Mouse (Mus musculus): ENCODE measurements at regions not wholly inside any gene's neighbourhood (a gene's known extent, or its start where the extent isn't known, plus 50 kb on each side); places are given as distances from the start of the nearest gene placed in this dataset.

- no peaks in the 10 kb centered on the region for H3K27me3 ChIP-seq (replicated peaks; ENCODE audit: low read depth, poor library complexity, severe bottlenecking)
- 89% methylated on average over 5 of the region's 5 CpGs for WGBS
- H3K36me3 ChIP-seq (replicated peaks), result no peaks in the 10 kb centered on the region
- H3K4me3 ChIP-seq, result no peak overlapping the region
- H3K9me3 ChIP-seq, result no peaks in the 10 kb centered on the region
- no peak for DNase-seq (ENCODE audit: low spot score)
- H3K27ac ChIP-seq (replicated peaks), result no peak overlapping the region
- H3K4me1 ChIP-seq, result no peaks in the 10 kb centered on the region
Observed at GRCm38 (mm10) chr16:12951176-12951575, 158.3 kb upstream of the Ercc4 start.

- Histone ChIP-seq H3K4me1 (no peaks in the 10 kb centered on the region), H3K27ac (replicated peaks) (no peak overlapping the region), H3K27me3 (replicated peaks; ENCODE audit: low read depth, poor library complexity, severe bottlenecking) (no peaks in the 10 kb centered on the region), H3K36me3 (replicated peaks) (no peaks in the 10 kb centered on the region), H3K9me3 (no peaks in the 10 kb centered on the region), H3K4me3 (no peak overlapping the region)
- no peak for DNase-seq (ENCODE audit: low spot score)
- 78% methylated on average over 8 of the region's 8 CpGs for WGBS
Observed at GRCm38 (mm10) chr16:12954028-12954427, 155.5 kb upstream of the Ercc4 start.

- H3K9me3 ChIP-seq, result no peaks in the 10 kb centered on the region
- no peak for DNase-seq (ENCODE audit: low spot score)
- WGBS, result 74% methylated on average over 3 of the region's 3 CpGs
- no peak overlapping the region for H3K27ac ChIP-seq (replicated peaks)
- no peaks in the 10 kb centered on the region for H3K27me3 ChIP-seq (replicated peaks; ENCODE audit: low read depth, poor library complexity, severe bottlenecking)
- no peaks in the 10 kb centered on the region for H3K4me1 ChIP-seq
- H3K4me3 ChIP-seq, result no peak overlapping the region
- no peaks in the 10 kb centered on the region for H3K36me3 ChIP-seq (replicated peaks)
Observed at GRCm38 (mm10) chr16:12956416-12956815, 153.1 kb upstream of the Ercc4 start.

- no peak overlapping the region for H3K4me3 ChIP-seq
- DNase-seq (ENCODE audit: low spot score), result no peak
- H3K36me3 ChIP-seq (replicated peaks), result no peaks in the 10 kb centered on the region
- no peaks in the 10 kb centered on the region for H3K9me3 ChIP-seq
- WGBS, result 70% methylated on average over 5 of the region's 5 CpGs
- H3K4me1 ChIP-seq, result no peaks in the 10 kb centered on the region
- no peak overlapping the region for H3K27ac ChIP-seq (replicated peaks)
- H3K27me3 ChIP-seq (replicated peaks; ENCODE audit: low read depth, poor library complexity, severe bottlenecking), result no peaks in the 10 kb centered on the region
Observed at GRCm38 (mm10) chr16:12960885-12961284, 148.6 kb upstream of the Ercc4 start.

- H3K4me1 ChIP-seq, result no peaks in the 10 kb centered on the region
- no peaks in the 10 kb centered on the region for H3K9me3 ChIP-seq
- no peaks in the 10 kb centered on the region for H3K36me3 ChIP-seq (replicated peaks)
- H3K27me3 ChIP-seq (replicated peaks; ENCODE audit: low read depth, poor library complexity, severe bottlenecking), result no peaks in the 10 kb centered on the region
- DNase-seq (ENCODE audit: low spot score), result no peak
- no peak overlapping the region for H3K4me3 ChIP-seq
- WGBS, result 87% methylated on average over 1 of the region's 1 CpGs
- no peak overlapping the region for H3K27ac ChIP-seq (replicated peaks)
Observed at GRCm38 (mm10) chr16:12982681-12983080, 126.8 kb upstream of the Ercc4 start.

GRCm38 (mm10) chr16:13001288-13001880, 108.1 kb upstream of the Ercc4 start:
- DNase-seq (ENCODE audit: low spot score), result no peak
- no peak overlapping the region for H3K27ac ChIP-seq (replicated peaks)
- H3K4me3 ChIP-seq, result no peak overlapping the region
- WGBS, result 47% methylated on average over 1 of the region's 1 CpGs
- H3K9me3 ChIP-seq, result no peaks in the 10 kb centered on the region
- H3K27me3 ChIP-seq (replicated peaks; ENCODE audit: low read depth, poor library complexity, severe bottlenecking), result no peaks in the 10 kb centered on the region
- no peaks in the 10 kb centered on the region for H3K36me3 ChIP-seq (replicated peaks)
- H3K4me1 ChIP-seq, result no peaks in the 10 kb centered on the region

GRCm38 (mm10) chr16:13012863-13013262, 96.6 kb upstream of the Ercc4 start:
- no peaks in the 10 kb centered on the region for H3K9me3 ChIP-seq
- no peaks in the 10 kb centered on the region for H3K27me3 ChIP-seq (replicated peaks; ENCODE audit: low read depth, poor library complexity, severe bottlenecking)
- H3K27ac ChIP-seq (replicated peaks), result no peak overlapping the region
- peaks cover 4% of the 10 kb centered on the region; the same call in 1 of the 2 replicates for H3K4me1 ChIP-seq
- WGBS, result 89% methylated on average over 5 of the region's 5 CpGs
- no peaks in the 10 kb centered on the region for H3K36me3 ChIP-seq (replicated peaks)
- no peak overlapping the region for H3K4me3 ChIP-seq
- no peak for DNase-seq (ENCODE audit: low spot score)

GRCm38 (mm10) chr16:13013891-13014644, 95.4 kb upstream of the Ercc4 start:
- Histone ChIP-seq H3K4me1 (peaks cover 4% of the 10 kb centered on the region; the same call in 1 of the 2 replicates), H3K27ac (replicated peaks) (no peak overlapping the region), H3K27me3 (replicated peaks; ENCODE audit: low read depth, poor library complexity, severe bottlenecking) (no peaks in the 10 kb centered on the region), H3K9me3 (no peaks in the 10 kb centered on the region), H3K36me3 (replicated peaks) (no peaks in the 10 kb centered on the region), H3K4me3 (no peak overlapping the region)
- DNase-seq (ENCODE audit: low spot score), result peak; percentile 16
- 52% methylated on average over 10 of the region's 10 CpGs for WGBS

GRCm38 (mm10) chr16:13022875-13023274, 86.6 kb upstream of the Ercc4 start:
- no peaks in the 10 kb centered on the region for H3K4me1 ChIP-seq
- H3K36me3 ChIP-seq (replicated peaks), result no peaks in the 10 kb centered on the region
- DNase-seq (ENCODE audit: low spot score), result peak; percentile 25
- no peak overlapping the region for H3K27ac ChIP-seq (replicated peaks)
- no peaks in the 10 kb centered on the region for H3K27me3 ChIP-seq (replicated peaks; ENCODE audit: low read depth, poor library complexity, severe bottlenecking)
- no peak overlapping the region for H3K4me3 ChIP-seq
- no peaks in the 10 kb centered on the region for H3K9me3 ChIP-seq
- 51% methylated on average over 4 of the region's 4 CpGs for WGBS

- Histone ChIP-seq H3K4me1 (no peaks in the 10 kb centered on the region), H3K9me3 (no peaks in the 10 kb centered on the region), H3K36me3 (replicated peaks) (no peaks in the 10 kb centered on the region), H3K4me3 (no peak overlapping the region), H3K27ac (replicated peaks) (no peak overlapping the region), H3K27me3 (replicated peaks; ENCODE audit: low read depth, poor library complexity, severe bottlenecking) (no peaks in the 10 kb centered on the region)
- 52% methylated on average over 3 of the region's 3 CpGs for WGBS
- no peak for DNase-seq (ENCODE audit: low spot score)
Observed at GRCm38 (mm10) chr16:13025393-13025792, 84.1 kb upstream of the Ercc4 start.

GRCm38 (mm10) chr16:13034136-13034535, 75.3 kb upstream of the Ercc4 start:
- no peak for DNase-seq (ENCODE audit: low spot score)
- no peaks in the 10 kb centered on the region for H3K4me1 ChIP-seq
- WGBS, result 83% methylated on average over 5 of the region's 5 CpGs

GRCm38 (mm10) chr16:13036596-13036995, 72.9 kb upstream of the Ercc4 start:
- 91% methylated on average over 4 of the region's 4 CpGs for WGBS
- H3K9me3 ChIP-seq, result no peaks in the 10 kb centered on the region
- H3K4me1 ChIP-seq, result no peaks in the 10 kb centered on the region
- no peaks in the 10 kb centered on the region for H3K36me3 ChIP-seq (replicated peaks)
- no peak overlapping the region for H3K4me3 ChIP-seq
- no peaks in the 10 kb centered on the region for H3K27me3 ChIP-seq (replicated peaks; ENCODE audit: low read depth, poor library complexity, severe bottlenecking)
- DNase-seq (ENCODE audit: low spot score), result no peak
- no peak overlapping the region for H3K27ac ChIP-seq (replicated peaks)

More at GRCm38 (mm10) chr16:13034136-13034535, 75.3 kb upstream of the Ercc4 start:
- no peaks in the 10 kb centered on the region for H3K27me3 ChIP-seq (replicated peaks; ENCODE audit: low read depth, poor library complexity, severe bottlenecking)
- H3K27ac ChIP-seq (replicated peaks), result no peak overlapping the region
- H3K36me3 ChIP-seq (replicated peaks), result no peaks in the 10 kb centered on the region
- no peak overlapping the region for H3K4me3 ChIP-seq
- H3K9me3 ChIP-seq, result no peaks in the 10 kb centered on the region

Data from embryonic facial prominence, embryonic 10.5 days (tissue).